Mouse (Mus musculus) frontal cortex, adult (tissue): ENCODE measurements around the gene Cryab.

ENCODE experiments used
- ATAC-seq: cut with Nextera tagmentation; 2 replicates; pipeline ENCODE4 v1.9.2; 2017; ENCODE audit warnings: mild to moderate bottlenecking, moderate library complexity, mixed read lengths; ENCODE audit not compliant: low TSS enrichment

Cryab gene

GRCm38 (mm10) chr9:50751323-50751722 is at the start of gene Cryab:
Gene Cryab, plus strand, starts transcription at chr9:50751325.
- ATAC-seq = no peak

- ATAC-seq = no peak
Observed at GRCm38 (mm10) chr9:50704907-50705306, 46.2 kb upstream of the Cryab start.

GRCm38 (mm10) chr9:50709108-50709507 is 42.0 kb upstream of the Cryab start:
- no peak for ATAC-seq

- ATAC-seq = no peak
Observed at GRCm38 (mm10) chr9:50711337-50711736, 39.8 kb upstream of the Cryab start.

GRCm38 (mm10) chr9:50714188-50714587 is 36.9 kb upstream of the Cryab start:
- no peak for ATAC-seq

GRCm38 (mm10) chr9:50718878-50719277 is 32.2 kb upstream of the Cryab start:
- ATAC-seq = no peak

- ATAC-seq = no peak
Observed at GRCm38 (mm10) chr9:50721061-50721460, 30.1 kb upstream of the Cryab start.

GRCm38 (mm10) chr9:50722451-50722911 is 28.6 kb upstream of the Cryab start:
- no peak for ATAC-seq

GRCm38 (mm10) chr9:50723406-50723805 is 27.7 kb upstream of the Cryab start:
- no peak for ATAC-seq

- ATAC-seq = no peak
Observed at GRCm38 (mm10) chr9:50724147-50724546, 27.0 kb upstream of the Cryab start.

- ATAC-seq = no peak
Observed at GRCm38 (mm10) chr9:50724661-50725330, 26.3 kb upstream of the Cryab start.

- ATAC-seq = no peak
Observed at GRCm38 (mm10) chr9:50725921-50726590, 25.1 kb upstream of the Cryab start.

GRCm38 (mm10) chr9:50727171-50727924 is 23.8 kb upstream of the Cryab start:
- peak; percentile 47; the same call in 1 of the 2 replicates for ATAC-seq

GRCm38 (mm10) chr9:50727925-50728651 is 23.0 kb upstream of the Cryab start:
- peak; percentile 95 for ATAC-seq

- no peak for ATAC-seq
Observed at GRCm38 (mm10) chr9:50729600-50729999, 21.5 kb upstream of the Cryab start.

- no peak for ATAC-seq
Observed at GRCm38 (mm10) chr9:50732560-50732959, 18.6 kb upstream of the Cryab start.

GRCm38 (mm10) chr9:50734989-50735388 is 16.1 kb upstream of the Cryab start:
- peak; percentile 62; the same call in 1 of the 2 replicates for ATAC-seq

- ATAC-seq = peak; percentile 79
Observed at GRCm38 (mm10) chr9:50738914-50739870, 11.9 kb upstream of the Cryab start, which contains the start of gene Dixdc1. Gene Dixdc1, minus strand, starts transcription at chr9:50739517.

- peak; percentile 60 for ATAC-seq
Observed at GRCm38 (mm10) chr9:50740867-50741784, 10.0 kb upstream of the Cryab start.
